Mouse (Mus musculus): Measurements from ENCODE around the gene Cotl1.

Gene Cotl1

DNA sequence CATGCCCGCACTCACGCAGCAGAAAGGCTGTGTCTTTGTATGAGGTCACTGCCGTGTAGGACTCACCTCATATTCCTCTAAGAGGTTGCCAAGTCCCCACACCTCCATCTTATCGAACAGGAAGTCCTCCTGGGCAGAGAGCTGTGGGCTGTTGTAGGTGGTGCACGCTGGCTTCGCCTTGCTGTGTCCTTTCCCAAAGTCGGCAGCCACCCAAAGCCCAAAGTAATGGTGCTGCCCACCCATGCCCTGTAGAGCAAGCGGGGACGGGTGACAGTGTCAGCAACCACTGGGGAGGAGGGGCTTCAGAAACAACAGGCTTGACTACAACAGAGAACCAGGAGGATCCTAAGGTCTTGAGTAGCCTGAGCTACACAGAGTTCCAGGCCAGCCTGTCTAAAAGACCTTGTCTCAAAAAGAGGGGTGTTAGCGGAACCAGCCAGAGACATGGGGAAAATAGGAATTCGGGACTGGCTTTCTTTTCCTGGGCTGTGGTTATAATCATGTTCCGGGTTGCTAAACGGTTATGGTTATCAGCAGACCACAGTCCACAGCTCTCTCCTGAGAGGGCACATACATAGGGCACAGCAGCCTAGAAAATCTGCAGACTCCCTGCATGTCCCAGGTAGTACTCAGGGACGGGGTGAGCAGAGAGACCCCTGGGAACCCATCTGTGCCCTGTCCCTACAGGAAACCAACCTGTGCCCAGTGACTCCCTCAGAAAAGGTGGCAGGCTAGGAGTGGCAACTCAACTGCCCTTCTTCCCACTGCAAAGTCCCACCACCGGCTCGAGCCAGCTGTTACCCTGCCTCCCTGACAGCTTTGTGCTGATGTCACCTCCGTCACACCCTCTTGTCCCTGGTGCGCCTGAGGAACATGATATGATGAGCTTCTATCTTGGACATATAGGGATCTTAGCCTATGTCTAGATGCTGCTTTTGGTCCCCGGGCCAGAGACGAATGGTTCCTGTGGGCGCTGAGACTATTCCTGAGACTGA, 77.8 kb downstream of the Cotl1 start:
- ATAC-seq (ENCODE audit: insufficient number of reproducible peaks, low FRiP score, low TSS enrichment), result no peak

DNA sequence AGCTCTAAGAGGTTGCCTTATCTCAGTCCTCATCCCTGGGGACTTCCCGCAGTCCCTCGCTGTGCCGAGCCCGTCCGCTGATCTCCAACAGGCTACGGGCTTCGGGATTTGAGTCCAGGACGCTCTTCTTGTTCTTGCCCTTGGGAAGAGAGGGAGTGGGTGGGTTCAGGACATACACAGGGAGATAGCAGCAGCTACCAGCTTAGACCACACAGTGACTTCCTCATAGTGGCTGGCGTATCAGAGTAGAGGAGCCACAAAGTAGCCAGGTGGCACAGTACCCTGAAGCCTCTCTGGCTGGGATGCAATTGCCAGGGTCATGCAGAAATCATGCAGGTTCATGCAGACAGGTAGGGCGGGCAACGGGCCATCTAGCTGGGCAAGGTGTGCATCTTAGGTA, 78.7 kb downstream of the Cotl1 start:
- ATAC-seq (ENCODE audit: insufficient number of reproducible peaks, low FRiP score, low TSS enrichment), result no peak

All from cerebellum, adult (tissue).